Mouse (Mus musculus) stomach, postnatal 0 days (tissue): ENCODE results near the gene Gm10190.

Experiments
- CTCF ChIP-seq: IDR thresholded peaks from 2 replicates; pipeline ENCODE4 v1.5.1; 2016; ENCODE audit warnings: antibody characterized with exemption, low read depth, mild to moderate bottlenecking, moderate library complexity
- EP300 ChIP-seq: optimal IDR thresholded peaks from 2 replicates; pipeline ENCODE3; 2016; ENCODE audit warnings: antibody characterized with exemption

DNA sequence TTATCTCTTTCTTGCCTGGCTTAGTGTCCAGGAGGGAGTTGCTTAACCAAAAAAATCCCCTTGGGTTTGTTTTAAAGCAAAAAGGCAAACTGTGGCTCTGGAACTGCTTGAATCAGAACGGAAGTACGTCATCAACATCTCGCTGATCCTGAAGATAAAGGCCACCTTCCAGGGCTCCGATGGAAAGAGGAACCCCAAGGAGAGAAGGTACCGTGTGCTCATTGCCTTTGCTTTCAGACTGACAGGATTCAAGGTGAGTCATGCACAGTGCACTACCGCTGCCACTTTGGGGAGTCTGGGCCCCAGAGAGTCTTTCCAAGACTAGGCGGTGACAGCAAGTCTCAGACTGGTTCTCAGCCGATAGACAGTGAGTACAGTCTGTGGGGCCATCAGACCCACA, 13.1 kb downstream of the Gm10190 start:
- TF ChIP-seq CTCF (no peak), EP300 (no peak)
